Mouse (Mus musculus): ENCODE measurements around the gene Wdsub1.

Gene Wdsub1

DNA sequence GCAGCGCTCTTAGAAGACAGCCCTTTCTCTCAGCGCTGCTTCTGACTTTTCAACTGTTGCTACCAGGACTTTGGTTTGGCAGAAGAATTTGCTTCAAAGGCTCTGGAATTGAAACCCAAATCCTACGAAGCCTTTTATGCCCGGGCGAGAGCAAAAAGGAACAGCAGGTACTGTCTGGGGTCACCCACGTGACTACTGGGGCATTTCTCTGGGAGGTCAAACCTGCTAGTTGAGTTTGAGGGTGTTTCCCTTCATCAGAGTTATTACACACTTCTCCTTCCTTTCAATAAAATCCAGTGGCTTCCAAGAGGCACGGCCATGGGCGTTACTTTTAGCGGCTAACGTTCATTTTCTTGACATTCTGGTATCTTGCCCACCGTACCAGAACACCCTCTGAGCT, 40.4 kb downstream of the Wdsub1 start:
- in situ Hi-C loops (cut with MboI, MseI) = no loop called here

- in situ Hi-C loops (cut with MboI, MseI) = no loop called here
Observed at GRCm38 (mm10) chr2:59841189-59841939, 41.0 kb downstream of the Wdsub1 start.

DNA sequence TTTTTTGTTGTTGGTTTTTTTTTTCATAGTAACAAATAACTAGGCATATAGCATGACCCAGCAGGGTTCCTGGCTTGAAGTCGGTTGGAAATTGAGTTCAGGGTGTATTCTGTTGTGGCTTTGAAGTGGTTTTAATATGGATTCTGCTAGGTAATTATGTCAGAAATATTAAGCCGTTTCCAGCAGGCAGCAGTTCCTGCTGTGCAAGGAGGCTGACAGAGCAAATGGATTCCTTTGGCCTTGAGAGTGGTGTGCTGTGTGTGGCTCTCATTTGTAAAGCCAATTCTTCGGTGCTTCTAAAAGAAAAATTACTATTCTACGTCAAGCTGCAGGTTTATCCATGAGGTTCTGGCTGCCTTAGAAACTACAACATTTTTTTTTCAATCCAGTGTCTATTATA, 42.2 kb downstream of the Wdsub1 start:
- in situ Hi-C loops (cut with MboI, MseI) = no loop called here

DNA sequence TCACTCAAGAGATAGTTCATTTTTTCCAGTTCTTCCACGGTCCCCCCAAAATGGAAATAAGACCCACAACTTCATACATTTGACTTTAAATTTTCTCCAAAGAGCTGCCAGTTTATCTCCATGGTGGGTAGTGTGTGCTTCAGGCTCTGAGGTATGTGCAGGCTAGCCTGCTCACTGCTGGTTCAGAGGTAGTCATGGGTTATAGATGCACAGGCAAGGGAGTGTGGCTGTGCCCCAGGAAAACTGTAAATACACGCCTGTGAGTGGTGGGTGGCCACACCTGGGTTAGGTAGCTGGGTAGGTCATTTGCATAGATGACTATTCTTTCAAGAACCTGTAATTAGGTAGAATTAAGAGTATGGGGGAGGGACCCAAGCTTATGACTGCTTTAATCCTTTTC, 42.6 kb downstream of the Wdsub1 start:
- in situ Hi-C loops (cut with MboI, MseI) = no loop called here

DNA sequence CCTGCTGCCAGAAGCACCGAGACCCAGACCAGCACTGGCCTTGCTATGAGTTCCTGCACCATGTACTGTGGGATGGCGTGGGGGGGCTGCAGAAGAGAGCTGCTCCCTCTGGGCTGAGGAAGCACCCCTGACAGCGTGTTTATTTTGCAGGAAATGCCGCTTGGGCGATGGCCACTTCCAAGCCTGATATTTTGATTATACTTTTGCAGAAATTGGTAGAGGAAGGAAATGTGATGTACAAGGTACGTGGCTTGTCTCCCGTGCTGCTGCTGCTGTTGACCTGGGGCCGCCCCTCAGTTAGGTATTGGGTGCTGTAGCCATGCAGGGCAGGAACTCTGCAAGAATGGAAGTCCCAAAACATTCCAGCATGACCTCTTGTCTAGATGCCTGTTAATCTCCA, 43.6 kb downstream of the Wdsub1 start:
- in situ Hi-C loops (cut with MboI, MseI) = no loop called here

DNA sequence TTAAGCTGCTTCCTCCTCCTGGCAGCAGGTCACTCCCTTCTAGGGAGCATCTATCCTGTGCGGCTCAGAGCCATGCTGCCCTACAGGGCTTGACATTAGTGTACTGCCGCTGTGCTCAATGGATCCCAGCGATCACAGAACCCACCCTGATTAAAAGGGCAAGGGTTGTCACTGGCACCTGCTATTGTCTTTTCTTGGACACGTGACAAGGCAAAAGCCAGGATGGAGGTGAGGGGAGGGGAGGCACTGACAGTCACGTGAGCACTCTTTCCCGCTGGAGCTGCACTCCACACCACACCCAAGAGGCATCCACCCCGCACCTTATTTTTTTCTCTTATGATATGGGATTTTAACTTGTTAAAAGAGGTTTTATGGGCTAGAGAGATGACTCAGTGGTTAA, 50.6 kb downstream of the Wdsub1 start:
- in situ Hi-C loops (cut with MboI, MseI) = no loop called here

DNA sequence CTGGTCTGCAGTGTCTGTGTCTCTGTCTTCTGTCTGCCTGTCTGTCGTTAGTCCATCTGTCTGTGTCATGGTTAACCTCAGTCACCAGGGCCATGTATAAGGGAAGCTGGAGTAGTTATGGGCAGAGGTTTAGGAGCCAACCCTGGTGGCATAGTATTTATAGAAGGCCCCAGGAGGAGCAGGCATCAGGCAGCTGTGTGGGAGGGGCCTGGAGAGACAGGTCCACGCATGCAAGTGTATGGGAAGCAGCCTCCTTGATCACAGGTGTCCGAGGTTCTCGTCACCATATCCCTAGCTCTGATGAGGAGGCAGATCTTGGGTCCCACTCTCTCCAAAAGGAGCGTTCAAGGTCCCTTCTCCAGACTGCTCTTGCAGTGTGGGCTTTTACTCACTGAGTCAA, 51.5 kb downstream of the Wdsub1 start:
- in situ Hi-C loops (cut with MboI, MseI) = no loop called here

DNA sequence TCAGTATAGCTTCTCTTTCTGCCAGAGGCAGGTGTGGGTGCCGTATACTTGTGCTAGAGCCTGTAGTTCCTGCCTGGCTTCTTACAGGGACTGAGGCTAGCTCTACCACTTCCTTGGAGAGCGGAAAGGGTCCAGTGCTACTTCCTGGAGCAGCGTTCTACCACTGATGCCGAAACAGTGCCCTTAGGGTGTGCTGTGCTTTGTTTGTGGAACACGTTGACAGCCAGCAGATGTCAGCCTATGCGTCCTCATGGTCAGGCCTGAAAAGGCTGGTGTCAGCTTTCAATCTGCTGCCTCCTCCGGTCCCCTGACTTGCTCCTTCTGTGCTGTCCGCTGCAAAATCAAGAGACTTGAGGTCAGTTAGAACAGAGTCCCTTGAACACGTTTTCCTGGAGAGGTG, 52.2 kb downstream of the Wdsub1 start:
- in situ Hi-C loops (cut with MboI, MseI) = no loop called here

- in situ Hi-C loops (cut with MboI, MseI) = no loop called here
Observed at GRCm38 (mm10) chr2:59829718-59830117, 52.7 kb downstream of the Wdsub1 start.

GRCm38 (mm10) chr2:59828777-59829508, 53.4 kb downstream of the Wdsub1 start:
- in situ Hi-C loops (cut with MboI, MseI) = no loop called here

GRCm38 (mm10) chr2:59828103-59828655, 54.2 kb downstream of the Wdsub1 start:
- in situ Hi-C loops (cut with MboI, MseI) = no loop called here

DNA sequence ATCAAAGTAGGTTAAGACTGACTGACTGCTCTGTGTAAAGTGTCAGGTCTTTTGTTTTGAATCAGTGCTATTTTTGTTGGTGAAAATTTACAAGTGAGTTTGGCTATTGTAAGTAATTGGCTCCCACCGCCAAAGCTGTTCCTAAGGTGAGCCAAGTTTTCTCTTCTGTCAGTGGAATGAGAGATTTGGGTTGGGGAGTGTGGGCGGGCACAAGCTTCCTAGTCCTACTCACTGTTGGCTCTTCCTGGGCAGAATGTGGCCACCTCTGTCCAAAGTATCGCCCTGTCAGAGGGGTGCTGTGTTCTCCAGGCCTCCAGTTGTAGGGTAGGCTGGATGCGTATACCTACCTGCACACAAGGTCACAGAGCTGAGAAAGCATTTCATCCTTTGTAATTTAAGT, 57.0 kb downstream of the Wdsub1 start:
- in situ Hi-C loops (cut with MboI, MseI) = no loop called here

DNA sequence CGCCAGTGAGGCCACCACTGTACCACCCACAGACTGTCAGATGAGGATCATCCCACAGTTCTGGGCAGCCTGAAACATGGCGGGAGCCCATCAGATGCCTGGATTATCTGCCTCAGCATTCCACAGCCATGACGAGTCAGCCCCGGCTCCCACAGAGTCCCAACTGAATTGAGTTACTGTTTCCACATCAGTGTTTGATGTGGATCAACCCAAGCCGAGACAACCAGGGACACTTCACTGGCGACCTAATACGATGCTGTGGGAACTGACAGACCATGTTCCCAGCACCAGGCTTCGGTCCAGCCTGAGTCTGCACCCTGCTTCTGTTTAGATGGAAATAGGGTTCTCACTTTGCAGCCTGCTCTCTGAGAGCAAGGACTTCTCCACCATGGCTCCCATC, 58.1 kb downstream of the Wdsub1 start:
- in situ Hi-C loops (cut with MboI, MseI) = no loop called here

- in situ Hi-C loops (cut with MboI, MseI) = no loop called here
Observed at GRCm38 (mm10) chr2:59821044-59821443, 61.3 kb downstream of the Wdsub1 start.

DNA sequence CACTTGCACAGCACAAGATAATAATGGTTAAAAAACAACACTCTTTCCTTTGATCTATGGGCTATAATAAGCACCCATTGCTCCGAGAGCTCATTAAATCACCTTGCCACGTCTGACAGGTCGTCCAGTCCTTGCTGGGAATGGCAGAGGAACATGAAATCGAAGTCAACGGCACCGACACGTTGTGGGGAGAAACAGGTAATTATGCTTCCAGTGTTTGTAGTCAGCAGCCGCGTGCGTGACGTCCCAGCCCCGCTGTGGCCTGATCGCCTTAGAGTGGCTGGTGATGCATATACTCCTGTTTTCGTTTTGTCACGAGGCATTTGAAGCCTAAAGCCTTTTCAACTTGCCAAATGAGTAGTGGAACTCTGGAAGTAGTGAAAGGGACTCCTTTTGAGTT, 62.3 kb downstream of the Wdsub1 start:
- in situ Hi-C loops (cut with MboI, MseI) = no loop called here

- in situ Hi-C loops (cut with MboI, MseI) = no loop called here
Observed at GRCm38 (mm10) chr2:59819415-59819814, 63.0 kb downstream of the Wdsub1 start.

DNA sequence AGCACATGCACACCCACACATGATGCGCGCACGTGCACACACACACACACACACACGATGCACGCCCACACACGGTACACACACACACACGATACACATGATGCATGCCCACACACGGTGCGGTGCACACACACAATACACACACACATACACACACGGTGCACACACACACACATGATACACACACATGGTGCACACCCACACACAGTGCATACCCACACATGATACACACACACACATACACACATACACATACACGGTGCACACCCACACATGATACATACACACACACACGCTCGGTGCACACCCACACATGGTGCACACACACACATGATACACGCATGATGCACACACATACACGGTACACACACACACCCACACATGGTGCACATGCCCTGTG, 63.7 kb downstream of the Wdsub1 start:
- in situ Hi-C loops (cut with MboI, MseI) = no loop called here

DNA sequence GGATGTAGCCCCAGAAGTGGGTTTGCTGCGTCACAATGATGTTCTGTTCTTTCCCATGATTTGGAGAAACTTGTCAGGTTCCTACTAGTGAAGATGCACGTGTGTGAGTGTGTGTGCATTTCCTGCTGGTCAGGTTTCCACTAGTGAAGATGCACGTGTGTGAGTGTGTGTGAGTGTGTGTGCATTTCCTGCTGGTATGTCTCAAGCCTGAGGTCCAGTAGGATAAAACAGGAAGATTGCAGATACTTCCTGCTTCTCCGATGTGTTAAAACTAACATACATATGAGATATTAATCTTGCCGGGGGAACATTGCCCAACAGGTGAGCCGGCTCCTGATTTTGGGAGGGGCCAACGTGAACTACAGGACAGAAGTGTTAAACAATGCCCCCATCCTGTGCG, 67.4 kb downstream of the Wdsub1 start:
- in situ Hi-C loops (cut with MboI, MseI) = no loop called here

DNA sequence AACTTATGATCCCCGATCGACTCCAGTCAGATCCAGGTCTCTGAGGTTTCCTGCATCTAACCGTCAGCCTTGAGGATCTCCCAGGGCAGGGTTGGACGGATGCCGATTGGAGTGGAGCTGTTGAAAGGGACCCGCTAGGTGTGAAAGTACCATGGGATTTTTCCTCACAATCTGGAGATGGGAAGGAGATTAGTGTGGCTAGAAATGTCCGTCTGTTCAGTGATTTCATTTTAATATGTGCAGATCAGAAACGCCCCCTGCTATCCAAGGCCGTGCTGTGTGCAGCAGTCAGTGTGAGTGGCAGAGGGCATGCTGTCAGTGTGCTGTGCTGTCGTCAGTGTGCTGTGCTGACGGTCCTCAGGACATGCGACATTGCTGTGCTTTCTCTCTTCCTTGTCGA, 68.9 kb downstream of the Wdsub1 start:
- in situ Hi-C loops (cut with MboI, MseI) = no loop called here

DNA sequence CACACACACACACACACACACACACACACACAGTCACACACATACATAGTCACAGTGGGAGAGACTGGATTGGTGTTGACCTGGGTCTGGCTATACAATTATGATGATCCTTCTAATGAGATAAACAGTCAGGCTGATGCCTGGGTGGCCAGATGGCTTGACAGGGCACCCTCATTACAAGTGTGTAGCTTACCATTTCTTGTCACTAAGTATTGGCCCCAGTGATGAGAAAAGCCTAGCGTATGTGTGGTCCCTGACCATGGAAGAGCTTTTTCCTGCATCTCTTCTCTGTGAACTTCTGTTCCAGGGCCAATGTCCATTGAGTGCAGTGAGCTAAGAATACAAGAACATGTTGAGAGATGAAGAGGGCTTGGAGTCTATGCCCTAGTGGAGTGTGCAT, 69.8 kb downstream of the Wdsub1 start:
- in situ Hi-C loops (cut with MboI, MseI) = no loop called here

GRCm38 (mm10) chr2:59811247-59811646, 71.1 kb downstream of the Wdsub1 start:
- in situ Hi-C loops (cut with MboI, MseI) = no loop called here

- in situ Hi-C loops (cut with MboI, MseI) = no loop called here
Observed at GRCm38 (mm10) chr2:59810039-59810438, 72.4 kb downstream of the Wdsub1 start.

DNA sequence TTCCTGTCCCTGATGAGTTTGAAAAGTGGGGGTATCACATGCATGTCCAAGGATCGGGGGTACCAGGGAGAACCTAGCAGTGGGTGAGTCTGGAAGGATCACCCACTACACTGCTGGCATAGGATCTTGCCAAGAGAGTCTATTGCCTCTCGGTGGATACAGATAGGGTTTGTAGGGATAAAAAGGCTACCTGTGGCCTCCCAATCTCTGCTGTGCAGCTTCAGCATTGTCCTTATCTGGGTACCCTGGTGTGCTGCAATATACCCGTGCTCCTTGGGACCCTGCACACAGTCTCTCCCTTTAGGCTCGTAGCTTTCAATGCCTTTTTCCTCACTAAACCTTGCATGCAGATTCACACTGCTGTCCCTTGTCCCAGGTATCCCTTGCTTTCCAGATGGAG, 73.8 kb downstream of the Wdsub1 start:
- in situ Hi-C loops (cut with MboI, MseI) = no loop called here
